Mouse (Mus musculus) ES-Bruce4 (cell line): ENCODE measurements around the gene Tstd2.

Source experiments
- CTCF ChIP-seq: IDR thresholded peaks from one replicate; pipeline ENCODE4 v1.8.1; 2011; ENCODE audit warnings: low read depth, low read length
- EP300 ChIP-seq: IDR thresholded peaks from 2 replicates; pipeline ENCODE4 v1.6.1; 2011; ENCODE audit warnings: low read depth, low read length; ENCODE audit not compliant: insufficient read depth

DNA sequence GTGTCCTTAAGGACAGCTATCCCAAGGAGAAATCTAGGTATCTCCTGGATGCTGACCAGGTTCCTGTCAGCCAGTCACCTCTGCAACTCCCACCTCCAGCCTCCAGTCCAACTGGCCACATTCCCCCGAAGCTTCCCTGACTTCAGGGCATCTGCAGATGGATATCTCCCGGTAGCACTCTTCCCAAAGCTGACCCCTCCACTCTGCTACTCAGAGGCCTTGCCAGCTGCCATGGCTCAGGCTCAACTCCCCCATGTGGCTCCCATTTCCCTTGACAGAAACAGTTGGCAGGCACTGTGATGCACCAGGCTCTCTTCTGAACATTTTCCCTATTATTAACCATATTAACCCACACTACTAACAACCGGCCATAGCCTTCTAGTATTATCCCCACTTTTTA, 27.1 kb downstream of the Tstd2 start:
- no peak for TF ChIP-seq CTCF
- TF ChIP-seq EP300, result no peak
